Mouse (Mus musculus): Measurements from ENCODE around the gene Drosha.
"Not testable (repeated sequence)": the region's sequence is repeated elsewhere in the genome, so short reads cannot be mapped to it uniquely, and the experiment has no call there.

The Drosha gene

GRCm38 (mm10) chr15:12888312-12888711 is 63.7 kb downstream of the Drosha start:
- DNase-seq, result no peak

GRCm38 (mm10) chr15:12889909-12890308 is 65.3 kb downstream of the Drosha start:
- no peak for DNase-seq

- no peak for DNase-seq
Observed at GRCm38 (mm10) chr15:12895426-12895825, 70.8 kb downstream of the Drosha start.

- DNase-seq, result no peak
Observed at GRCm38 (mm10) chr15:12896022-12897009, 71.7 kb downstream of the Drosha start.

- no peak for DNase-seq
Observed at GRCm38 (mm10) chr15:12897831-12898230, 73.2 kb downstream of the Drosha start.

- no peak for DNase-seq
Observed at GRCm38 (mm10) chr15:12900428-12901196, 76.0 kb downstream of the Drosha start.

- no peak for DNase-seq
Observed at GRCm38 (mm10) chr15:12901197-12901570, 76.6 kb downstream of the Drosha start.

- DNase-seq, result no peak
Observed at GRCm38 (mm10) chr15:12904442-12904841, 79.8 kb downstream of the Drosha start.

GRCm38 (mm10) chr15:12907962-12908719 is 83.5 kb downstream of the Drosha start:
- no peak for DNase-seq

- DNase-seq, result no peak
Observed at GRCm38 (mm10) chr15:12908720-12909028, 84.1 kb downstream of the Drosha start.

GRCm38 (mm10) chr15:12909171-12909570 is 84.6 kb downstream of the Drosha start:
- no peak for DNase-seq

- DNase-seq, result no peak
Observed at GRCm38 (mm10) chr15:12911082-12911481, 86.5 kb downstream of the Drosha start.

GRCm38 (mm10) chr15:12916314-12916815 is 91.8 kb downstream of the Drosha start:
- no peak for DNase-seq

GRCm38 (mm10) chr15:12919326-12919966 is 94.8 kb downstream of the Drosha start:
- not testable (repeated sequence) for DNase-seq

GRCm38 (mm10) chr15:12919967-12920870 is 95.6 kb downstream of the Drosha start:
- DNase-seq, result no peak

- no peak for DNase-seq
Observed at GRCm38 (mm10) chr15:12921901-12922300, 97.3 kb downstream of the Drosha start.

GRCm38 (mm10) chr15:12923826-12924225 is 99.2 kb downstream of the Drosha start:
- DNase-seq, result no peak

- no peak for DNase-seq
Observed at GRCm38 (mm10) chr15:12931481-12931880, 106.9 kb downstream of the Drosha start.

- no peak for DNase-seq
Observed at GRCm38 (mm10) chr15:12936217-12936732, 111.7 kb downstream of the Drosha start.

GRCm38 (mm10) chr15:12937326-12937725 is 112.7 kb downstream of the Drosha start:
- not testable (repeated sequence) for DNase-seq

GRCm38 (mm10) chr15:12941106-12941505 is 116.5 kb downstream of the Drosha start:
- DNase-seq, result no peak
